Mouse (Mus musculus): ENCODE measurements around the gene Pcdh15. TPM values are rescaled to one million over a fixed set of nuclear protein-coding genes. Genes with fewer than 3 reads are reported as not detected.

The Pcdh15 gene
- polyA plus RNA-seq, 1 experiment from 2014 or later: 0.53 TPM

- H3K27me3 ChIP-seq (ENCODE audit: control insufficient read depth, insufficient read depth, low read length): no peaks in the 10 kb centered on the region
- no peaks in the 10 kb centered on the region for H3K9me3 ChIP-seq (ENCODE audit: control insufficient read depth, low read length)
- DNase-seq (ENCODE audit: low spot score, missing footprints): no peak
- no peak overlapping the region for H3K27ac ChIP-seq (ENCODE audit: low read depth, low read length)
- H3K4me2 ChIP-seq: no peak overlapping the region
- H3K9ac ChIP-seq (ENCODE audit: low read length): no peak overlapping the region
- no peaks in the 10 kb centered on the region for H3K4me1 ChIP-seq (ENCODE audit: control insufficient read depth, insufficient read depth, low read length)
- no peaks in the 10 kb centered on the region for H3K36me3 ChIP-seq (ENCODE audit: control insufficient read depth, insufficient read depth, low read length)
- WGBS: 88% methylated on average over 4 of the region's 4 CpGs
- no peak overlapping the region for H3K4me3 ChIP-seq (ENCODE audit: low read depth, low read length)
- ATAC-seq (ENCODE audit: low FRiP score): no peak
Measured at GRCm38 (mm10) chr10:73280438-73280837, 181.3 kb downstream of the Pcdh15 start.

- no peaks in the 10 kb centered on the region for H3K4me1 ChIP-seq (ENCODE audit: control insufficient read depth, insufficient read depth, low read length)
- DNase-seq (ENCODE audit: low spot score, missing footprints) (no peak), ATAC-seq (ENCODE audit: low FRiP score) (no peak)
- no peaks in the 10 kb centered on the region for H3K36me3 ChIP-seq (ENCODE audit: control insufficient read depth, insufficient read depth, low read length)
- H3K4me2 ChIP-seq: no peak overlapping the region
- no peaks in the 10 kb centered on the region for H3K27me3 ChIP-seq (ENCODE audit: control insufficient read depth, insufficient read depth, low read length)
- no peak overlapping the region for H3K27ac ChIP-seq (ENCODE audit: low read depth, low read length)
- no peaks in the 10 kb centered on the region for H3K9me3 ChIP-seq (ENCODE audit: control insufficient read depth, low read length)
- no peak overlapping the region for H3K9ac ChIP-seq (ENCODE audit: low read length)
- no peak overlapping the region for H3K4me3 ChIP-seq (ENCODE audit: low read depth, low read length)
- 79% methylated on average over 5 of the region's 5 CpGs for WGBS
Measured at GRCm38 (mm10) chr10:73296456-73296855, 197.3 kb downstream of the Pcdh15 start.

- Histone ChIP-seq H3K4me2 (no peak overlapping the region), H3K9ac (ENCODE audit: low read length) (no peak overlapping the region), H3K4me3 (ENCODE audit: low read depth, low read length) (no peak overlapping the region), H3K36me3 (ENCODE audit: control insufficient read depth, insufficient read depth, low read length) (no peaks in the 10 kb centered on the region), H3K27me3 (ENCODE audit: control insufficient read depth, insufficient read depth, low read length) (no peaks in the 10 kb centered on the region), H3K27ac (ENCODE audit: low read depth, low read length) (no peak overlapping the region), H3K4me1 (ENCODE audit: control insufficient read depth, insufficient read depth, low read length) (no peaks in the 10 kb centered on the region), H3K9me3 (ENCODE audit: control insufficient read depth, low read length) (no peaks in the 10 kb centered on the region)
- 83% methylated on average over 8 of the region's 8 CpGs for WGBS
- ATAC-seq (ENCODE audit: low FRiP score) (no peak), DNase-seq (ENCODE audit: low spot score, missing footprints) (no peak)
Measured at GRCm38 (mm10) chr10:73301951-73302350, 202.8 kb downstream of the Pcdh15 start.

GRCm38 (mm10) chr10:73306677-73307076 lies 207.5 kb downstream of the Pcdh15 start:
- H3K4me3 ChIP-seq (ENCODE audit: low read depth, low read length): no peak overlapping the region
- no peaks in the 10 kb centered on the region for H3K27me3 ChIP-seq (ENCODE audit: control insufficient read depth, insufficient read depth, low read length)
- H3K9me3 ChIP-seq (ENCODE audit: control insufficient read depth, low read length): no peaks in the 10 kb centered on the region
- ATAC-seq (ENCODE audit: low FRiP score) (no peak), DNase-seq (ENCODE audit: low spot score, missing footprints) (no peak)
- H3K27ac ChIP-seq (ENCODE audit: low read depth, low read length): no peak overlapping the region
- H3K4me2 ChIP-seq: no peak overlapping the region
- no peaks in the 10 kb centered on the region for H3K36me3 ChIP-seq (ENCODE audit: control insufficient read depth, insufficient read depth, low read length)
- WGBS: 92% methylated on average over 1 of the region's 1 CpGs
- H3K4me1 ChIP-seq (ENCODE audit: control insufficient read depth, insufficient read depth, low read length): no peaks in the 10 kb centered on the region
- H3K9ac ChIP-seq (ENCODE audit: low read length): no peak overlapping the region

- H3K36me3 ChIP-seq (ENCODE audit: control insufficient read depth, insufficient read depth, low read length): no peaks in the 10 kb centered on the region
- ATAC-seq (ENCODE audit: low FRiP score): no peak
- H3K27ac ChIP-seq (ENCODE audit: low read depth, low read length): no peak overlapping the region
- DNase-seq (ENCODE audit: low spot score, missing footprints): no peak
- H3K9ac ChIP-seq (ENCODE audit: low read length): no peak overlapping the region
- no peaks in the 10 kb centered on the region for H3K4me1 ChIP-seq (ENCODE audit: control insufficient read depth, insufficient read depth, low read length)
- H3K4me2 ChIP-seq: no peak overlapping the region
- H3K4me3 ChIP-seq (ENCODE audit: low read depth, low read length): no peak overlapping the region
- WGBS: 94% methylated on average over 7 of the region's 7 CpGs
- no peaks in the 10 kb centered on the region for H3K27me3 ChIP-seq (ENCODE audit: control insufficient read depth, insufficient read depth, low read length)
- no peaks in the 10 kb centered on the region for H3K9me3 ChIP-seq (ENCODE audit: control insufficient read depth, low read length)
Measured at GRCm38 (mm10) chr10:73326861-73327260, 227.7 kb downstream of the Pcdh15 start.

GRCm38 (mm10) chr10:73333426-73333825 lies 234.3 kb downstream of the Pcdh15 start:
- ATAC-seq (ENCODE audit: low FRiP score): no peak
- Histone ChIP-seq H3K4me3 (ENCODE audit: low read depth, low read length) (no peak overlapping the region), H3K36me3 (ENCODE audit: control insufficient read depth, insufficient read depth, low read length) (no peaks in the 10 kb centered on the region), H3K27me3 (ENCODE audit: control insufficient read depth, insufficient read depth, low read length) (no peaks in the 10 kb centered on the region), H3K9me3 (ENCODE audit: control insufficient read depth, low read length) (no peaks in the 10 kb centered on the region), H3K4me1 (ENCODE audit: control insufficient read depth, insufficient read depth, low read length) (no peaks in the 10 kb centered on the region), H3K9ac (ENCODE audit: low read length) (no peak overlapping the region), H3K4me2 (no peak overlapping the region), H3K27ac (ENCODE audit: low read depth, low read length) (no peak overlapping the region)
- WGBS: 86% methylated on average over 1 of the region's 1 CpGs
- no peak for DNase-seq (ENCODE audit: low spot score, missing footprints)

GRCm38 (mm10) chr10:73379001-73379400 lies 279.9 kb downstream of the Pcdh15 start:
- no peak overlapping the region for H3K4me3 ChIP-seq (ENCODE audit: low read depth, low read length)
- no peak overlapping the region for H3K9ac ChIP-seq (ENCODE audit: low read length)
- no peak overlapping the region for H3K27ac ChIP-seq (ENCODE audit: low read depth, low read length)
- 82% methylated on average over 2 of the region's 2 CpGs for WGBS
- no peaks in the 10 kb centered on the region for H3K36me3 ChIP-seq (ENCODE audit: control insufficient read depth, insufficient read depth, low read length)
- no peaks in the 10 kb centered on the region for H3K27me3 ChIP-seq (ENCODE audit: control insufficient read depth, insufficient read depth, low read length)
- no peaks in the 10 kb centered on the region for H3K4me1 ChIP-seq (ENCODE audit: control insufficient read depth, insufficient read depth, low read length)
- DNase-seq (ENCODE audit: low spot score, missing footprints) (no peak), ATAC-seq (ENCODE audit: low FRiP score) (no peak)
- H3K4me2 ChIP-seq: no peak overlapping the region
- H3K9me3 ChIP-seq (ENCODE audit: control insufficient read depth, low read length): no peaks in the 10 kb centered on the region

- no peak overlapping the region for H3K4me2 ChIP-seq
- H3K4me1 ChIP-seq (ENCODE audit: control insufficient read depth, insufficient read depth, low read length): no peaks in the 10 kb centered on the region
- 85% methylated on average over 2 of the region's 2 CpGs for WGBS
- H3K4me3 ChIP-seq (ENCODE audit: low read depth, low read length): no peak overlapping the region
- no peaks in the 10 kb centered on the region for H3K9me3 ChIP-seq (ENCODE audit: control insufficient read depth, low read length)
- DNase-seq (ENCODE audit: low spot score, missing footprints) (no peak), ATAC-seq (ENCODE audit: low FRiP score) (no peak)
- H3K27me3 ChIP-seq (ENCODE audit: control insufficient read depth, insufficient read depth, low read length): no peaks in the 10 kb centered on the region
- no peaks in the 10 kb centered on the region for H3K36me3 ChIP-seq (ENCODE audit: control insufficient read depth, insufficient read depth, low read length)
- no peak overlapping the region for H3K27ac ChIP-seq (ENCODE audit: low read depth, low read length)
- H3K9ac ChIP-seq (ENCODE audit: low read length): no peak overlapping the region
Measured at GRCm38 (mm10) chr10:73384003-73384402, 284.9 kb downstream of the Pcdh15 start.

- Histone ChIP-seq H3K27ac (ENCODE audit: low read depth, low read length) (no peak overlapping the region), H3K4me2 (no peak overlapping the region), H3K9me3 (ENCODE audit: control insufficient read depth, low read length) (no peaks in the 10 kb centered on the region), H3K9ac (ENCODE audit: low read length) (no peak overlapping the region), H3K4me1 (ENCODE audit: control insufficient read depth, insufficient read depth, low read length) (no peaks in the 10 kb centered on the region), H3K36me3 (ENCODE audit: control insufficient read depth, insufficient read depth, low read length) (no peaks in the 10 kb centered on the region), H3K27me3 (ENCODE audit: control insufficient read depth, insufficient read depth, low read length) (no peaks in the 10 kb centered on the region), H3K4me3 (ENCODE audit: low read depth, low read length) (no peak overlapping the region)
- WGBS: 92% methylated on average over 1 of the region's 1 CpGs
- DNase-seq (ENCODE audit: low spot score, missing footprints): no peak
- no peak for ATAC-seq (ENCODE audit: low FRiP score)
Measured at GRCm38 (mm10) chr10:73400426-73400825, 301.3 kb downstream of the Pcdh15 start.

- Histone ChIP-seq H3K27ac (ENCODE audit: low read depth, low read length) (no peak overlapping the region), H3K4me3 (ENCODE audit: low read depth, low read length) (no peak overlapping the region), H3K4me1 (ENCODE audit: control insufficient read depth, insufficient read depth, low read length) (no peaks in the 10 kb centered on the region), H3K9me3 (ENCODE audit: control insufficient read depth, low read length) (no peaks in the 10 kb centered on the region), H3K9ac (ENCODE audit: low read length) (no peak overlapping the region), H3K36me3 (ENCODE audit: control insufficient read depth, insufficient read depth, low read length) (no peaks in the 10 kb centered on the region), H3K4me2 (no peak overlapping the region), H3K27me3 (ENCODE audit: control insufficient read depth, insufficient read depth, low read length) (no peaks in the 10 kb centered on the region)
- ATAC-seq (ENCODE audit: low FRiP score) (no peak), DNase-seq (ENCODE audit: low spot score, missing footprints) (no peak)
- WGBS: 82% methylated on average over 3 of the region's 3 CpGs
Measured at GRCm38 (mm10) chr10:73425408-73425807, 326.3 kb downstream of the Pcdh15 start.

All from midbrain, embryonic 11.5 days (tissue).